Mouse (Mus musculus) adrenal gland, postnatal 10 days (tissue): ENCODE data around the gene Prokr1. TPM values are rescaled to one million over a fixed set of nuclear protein-coding genes. Genes with fewer than 3 reads are reported as not detected.

ENCODE experiments used
- DNase-seq: peaks from one replicate; pipeline ENCODE4 v3.0.0; 2021; ENCODE audit warnings: mixed read lengths
- total RNA-seq, 2 experiments: library from RNA; stranded (reverse); gene quantifications; 2 replicates each; pipeline ENCODE4 v1.2.3; 2021

Prokr1 gene
- total RNA-seq, 2 experiments from 2014 or later: 0.57 to 1.3 TPM

- DNase-seq: no peak
These were observed 22.6 kb downstream of the Prokr1 start for GRCm38 (mm10) chr6:87567686-87568593.

GRCm38 (mm10) chr6:87565166-87565565 is 25.4 kb downstream of the Prokr1 start:
- no peak for DNase-seq

GRCm38 (mm10) chr6:87564356-87564755 is 26.2 kb downstream of the Prokr1 start:
- no peak for DNase-seq

GRCm38 (mm10) chr6:87553724-87554123 is 36.8 kb downstream of the Prokr1 start:
- no peak for DNase-seq

GRCm38 (mm10) chr6:87552054-87552807 is 38.3 kb downstream of the Prokr1 start:
- no peak for DNase-seq

GRCm38 (mm10) chr6:87547836-87548235 is 42.7 kb downstream of the Prokr1 start:
- no peak for DNase-seq

GRCm38 (mm10) chr6:87547431-87547830 is 43.1 kb downstream of the Prokr1 start:
- DNase-seq: no peak

- no peak for DNase-seq
These were observed 45.0 kb downstream of the Prokr1 start for GRCm38 (mm10) chr6:87545331-87546217.

GRCm38 (mm10) chr6:87542027-87542426 is 48.5 kb downstream of the Prokr1 start:
- DNase-seq: peak; percentile 64

GRCm38 (mm10) chr6:87541171-87541571 is 49.4 kb downstream of the Prokr1 start:
- no peak for DNase-seq

GRCm38 (mm10) chr6:87538376-87539270 is 51.9 kb downstream of the Prokr1 start:
- DNase-seq: no peak

GRCm38 (mm10) chr6:87537678-87538077 is 52.9 kb downstream of the Prokr1 start:
- no peak for DNase-seq

GRCm38 (mm10) chr6:87536270-87536669 is 54.3 kb downstream of the Prokr1 start:
- no peak for DNase-seq

- no peak for DNase-seq
These were observed 54.9 kb downstream of the Prokr1 start for GRCm38 (mm10) chr6:87535651-87536050.

- no peak for DNase-seq
These were observed 55.5 kb downstream of the Prokr1 start for GRCm38 (mm10) chr6:87534855-87535575.

GRCm38 (mm10) chr6:87532953-87533710 is 57.4 kb downstream of the Prokr1 start, which contains the start of gene Arhgap25:
Gene Arhgap25, minus strand, starts transcription at chr6:87533259.
- no peak for DNase-seq

- no peak for DNase-seq
These were observed 59.0 kb downstream of the Prokr1 start for GRCm38 (mm10) chr6:87531456-87532015.

GRCm38 (mm10) chr6:87530386-87530785 is 60.2 kb downstream of the Prokr1 start:
- no peak for DNase-seq
